Mouse (Mus musculus) heart, embryonic 14.5 days (tissue): ENCODE measurements around the gene Nab2. TPM values are rescaled to one million over a fixed set of nuclear protein-coding genes. Genes with fewer than 3 reads are reported as not detected.

Experiments used
- ATAC-seq: fragments of 200-750 bp; cut with Nextera tagmentation; 2 replicates; pipeline ENCODE4 v1.8.0; 2017; ENCODE audit warnings: low read depth, moderate TSS enrichment; ENCODE audit not compliant: insufficient number of reproducible peaks, insufficient read depth, low FRiP score
- H3K27ac ChIP-seq, 2 experiments: fragments of 200-500 bp in 1 of 2; fragments of 300-500 bp in 1 of 2; sonication (generic) in 1 of 2; replicated peaks in 1 of 2; 2 replicates each; pipeline ENCODE4 v1.5.1; 2012 to 2014; ENCODE audit warnings: low read depth in 2 of 2, low read length in 2 of 2, control low read depth in 1 of 2, mild to moderate bottlenecking in 1 of 2, mixed read lengths in 1 of 2; ENCODE audit not compliant: control insufficient read depth in 1 of 2, insufficient read depth in 1 of 2
- H3K27me3 ChIP-seq: fragments of 300-500 bp; sonication (generic); 2 replicates; pipeline ENCODE4 v1.6.1; 2014; ENCODE audit warnings: mild to moderate bottlenecking, low read length, control low read depth; ENCODE audit not compliant: control insufficient read depth, insufficient read depth
- H3K36me3 ChIP-seq: fragments of 300-500 bp; sonication (generic); 2 replicates; pipeline ENCODE4 v1.6.1; 2014; ENCODE audit warnings: mild to moderate bottlenecking, control low read depth, low read length, mixed read lengths; ENCODE audit not compliant: control insufficient read depth, insufficient read depth
- H3K4me1 ChIP-seq, 2 experiments: fragments of 200-500 bp in 1 of 2; fragments of 300-500 bp in 1 of 2; sonication (generic) in 1 of 2; 2 replicates each; pipeline ENCODE4 v1.6.1; 2012 to 2014; ENCODE audit warnings: low read length in 2 of 2, control low read depth in 1 of 2, mixed read lengths in 1 of 2; ENCODE audit not compliant: control insufficient read depth in 2 of 2, insufficient read depth in 2 of 2
- H3K4me2 ChIP-seq: fragments of 300-500 bp; sonication (generic); 2 replicates; pipeline ENCODE4 v1.6.1; 2014; ENCODE audit warnings: mild to moderate bottlenecking, low read length
- H3K4me3 ChIP-seq, 2 experiments: fragments of 200-500 bp in 1 of 2; fragments of 300-500 bp in 1 of 2; sonication (generic) in 1 of 2; 2 replicates each; pipeline ENCODE4 v1.5.1; 2012 to 2014; ENCODE audit warnings: low read length in 2 of 2, mild to moderate bottlenecking in 2 of 2, control low read depth in 1 of 2, low read depth in 1 of 2, moderate library complexity in 1 of 2; ENCODE audit not compliant: control insufficient read depth in 1 of 2, insufficient read depth in 1 of 2
- H3K9ac ChIP-seq: fragments of 300-500 bp; sonication (generic); 2 replicates; pipeline ENCODE4 v1.6.1; 2014; ENCODE audit warnings: mild to moderate bottlenecking, low read length
- H3K9me3 ChIP-seq: fragments of 300-500 bp; sonication (generic); 2 replicates; pipeline ENCODE4 v1.6.1; 2016; ENCODE audit warnings: low read length, control low read depth; ENCODE audit not compliant: control insufficient read depth
- WGBS: fragments of 180-500 bp; shearing (Covaris S2); extraction: QIAGEN DNeasy Blood & Tissue Kit; methylation state at CpG from one replicate; pipeline ENCODE4 v1.1.7; 2014; 5-methylcytosine and 5-hydroxymethylcytosine counted together
- polyA plus RNA-seq: library from polyadenylated mRNA; unstranded; fragments of >200 nt; fragmentation: Nextera tagmentation; extraction: Ambion mirVana; gene quantifications from 2 replicates; pipeline ENCODE4 v1.2.1, GENCODE M21; 2014

Nab2 gene
- polyA plus RNA-seq, 1 experiment from 2014 or later, result 9.0 TPM

- Histone ChIP-seq H3K27me3 (no peaks in the 10 kb centered on the region), H3K9me3 (no peaks in the 10 kb centered on the region), H3K4me2 (no peak overlapping the region), H3K4me1 (peaks cover 0 to 7% of the 10 kb centered on the region in 2 experiments; a peak in 1 of 4 replicates), H3K9ac (no peak overlapping the region), H3K36me3 (no peaks in the 10 kb centered on the region), H3K4me3 (no peak overlapping the region), H3K27ac (no peak overlapping the region)
- 85% methylated on average over 1 of the region's 1 CpGs for WGBS
- no peak for ATAC-seq
Measured at GRCm38 (mm10) chr10:127679208-127679607, 10.8 kb upstream of the Nab2 start.

DNA sequence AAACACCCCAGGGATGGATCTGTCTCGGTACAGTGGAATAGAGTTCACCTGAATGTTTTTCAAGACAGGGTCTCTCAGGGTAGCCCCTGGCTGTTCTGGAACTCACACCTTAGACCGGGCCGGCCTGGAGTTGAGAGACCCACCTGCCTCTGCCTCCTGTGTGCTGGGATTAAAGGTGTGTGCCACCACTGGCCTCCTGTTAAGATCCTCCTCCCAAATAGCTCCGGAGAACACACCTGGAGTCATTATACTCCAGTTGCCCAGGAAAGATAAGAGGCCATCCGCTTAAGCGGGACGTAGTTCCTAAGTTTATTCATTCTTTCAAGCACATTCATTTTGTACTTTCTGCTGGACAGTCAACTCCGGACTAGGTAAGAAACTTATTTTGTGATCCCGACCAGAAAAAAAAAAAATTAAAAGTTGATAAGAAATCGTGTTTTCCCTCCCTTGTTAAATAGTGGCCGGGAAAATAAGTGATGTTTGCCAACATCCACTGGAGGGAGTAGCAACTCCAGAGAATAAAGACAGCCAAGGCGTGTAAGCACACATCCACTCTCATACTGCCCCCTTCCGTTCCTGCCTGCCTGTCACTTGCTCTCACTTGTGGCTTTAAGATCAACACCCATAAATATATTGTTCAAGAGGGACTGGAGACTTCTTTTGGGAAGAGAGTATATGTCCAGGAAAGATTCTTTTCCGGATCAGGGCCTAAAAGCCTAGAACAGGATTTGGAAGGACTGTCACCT lies 9.4 kb upstream of the Nab2 start:
- 7% methylated on average over 14 of the region's 14 CpGs for WGBS
- no peaks in the 10 kb centered on the region for H3K36me3 ChIP-seq
- peak overlapping the region; percentile 76 for H3K4me2 ChIP-seq
- peaks cover 0 to 7% of the 10 kb centered on the region in 2 experiments; a peak in 1 of 4 replicates for H3K4me1 ChIP-seq
- peak overlapping the region; percentile 70 to 78 for H3K4me3 ChIP-seq
- H3K27ac ChIP-seq, result no peak overlapping the region
- no peaks in the 10 kb centered on the region for H3K9me3 ChIP-seq
- H3K9ac ChIP-seq, result peak overlapping the region; percentile 77
- no peak for ATAC-seq
- no peaks in the 10 kb centered on the region for H3K27me3 ChIP-seq

DNA sequence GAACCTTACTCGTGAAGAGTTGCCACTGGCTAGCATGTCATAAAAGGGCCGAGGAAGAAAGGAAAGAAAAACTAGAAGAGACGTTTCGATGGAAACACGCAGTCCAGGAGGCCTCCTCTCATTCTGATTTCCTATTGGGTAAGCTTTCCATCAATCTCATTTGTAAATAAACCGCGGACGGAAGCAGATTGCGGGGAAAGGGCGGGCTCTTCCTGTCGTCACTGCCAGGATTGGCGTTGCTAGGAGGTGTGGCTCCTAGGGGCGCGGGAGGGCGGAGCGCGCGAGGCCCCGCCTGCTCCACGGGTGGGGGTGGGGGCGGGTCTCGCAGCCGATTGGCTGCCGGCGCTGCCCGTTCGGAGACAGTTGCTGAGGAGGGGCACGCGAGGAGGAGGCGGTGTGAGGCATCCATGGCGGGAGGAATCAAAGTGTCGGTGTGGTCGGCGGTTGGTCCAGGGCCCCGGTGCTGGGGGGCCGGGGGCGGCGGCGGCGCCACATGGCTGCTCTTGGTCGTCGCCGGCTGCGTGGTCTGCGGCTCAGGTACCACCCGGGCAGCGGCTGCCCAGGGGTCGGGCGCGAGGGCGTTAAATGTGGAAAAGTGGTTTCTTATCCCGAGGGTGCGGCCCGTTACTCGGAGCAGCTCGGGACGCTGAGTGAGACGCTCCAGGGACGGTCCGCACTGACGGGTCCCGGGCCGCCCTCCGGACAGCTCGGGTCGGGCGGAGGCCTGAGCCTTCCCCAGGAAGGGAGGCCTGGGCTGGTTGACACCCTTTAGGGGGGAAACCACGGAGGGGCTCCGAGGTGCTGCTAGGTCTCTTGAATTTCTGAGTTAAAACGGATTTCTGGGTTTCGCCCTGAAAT lies 8.6 kb upstream of the Nab2 start:
- peak overlapping the region; percentile 76 for H3K4me2 ChIP-seq
- peak; percentile 93 for ATAC-seq
- peak overlapping the region; percentile 58 to 66; a peak in 3 of 4 replicates for H3K27ac ChIP-seq
- H3K4me1 ChIP-seq, result peaks cover 0 to 7% of the 10 kb centered on the region in 2 experiments; a peak in 1 of 4 replicates
- peak overlapping the region; percentile 70 to 78 for H3K4me3 ChIP-seq
- under 1% methylated on average over 69 of the region's 71 CpGs for WGBS
- no peaks in the 10 kb centered on the region for H3K27me3 ChIP-seq
- H3K9ac ChIP-seq, result peak overlapping the region; percentile 77
- no peaks in the 10 kb centered on the region for H3K9me3 ChIP-seq
- H3K36me3 ChIP-seq, result no peaks in the 10 kb centered on the region

GRCm38 (mm10) chr10:127675859-127676398 lies 7.6 kb upstream of the Nab2 start:
- Histone ChIP-seq H3K4me3 (peak overlapping the region; percentile 44 to 78; a peak in 3 of 4 replicates), H3K9me3 (no peaks in the 10 kb centered on the region), H3K36me3 (no peaks in the 10 kb centered on the region), H3K27me3 (no peaks in the 10 kb centered on the region), H3K4me1 (peaks cover 0 to 7% of the 10 kb centered on the region in 2 experiments; a peak in 1 of 4 replicates), H3K27ac (peak overlapping the region in 1 of 2 experiments; percentile 51; a peak in 1 of 4 replicates), H3K9ac (peak overlapping the region; percentile 65), H3K4me2 (peak overlapping the region; percentile 76)
- no peak for ATAC-seq
- 45% methylated on average over 5 of the region's 5 CpGs for WGBS

DNA sequence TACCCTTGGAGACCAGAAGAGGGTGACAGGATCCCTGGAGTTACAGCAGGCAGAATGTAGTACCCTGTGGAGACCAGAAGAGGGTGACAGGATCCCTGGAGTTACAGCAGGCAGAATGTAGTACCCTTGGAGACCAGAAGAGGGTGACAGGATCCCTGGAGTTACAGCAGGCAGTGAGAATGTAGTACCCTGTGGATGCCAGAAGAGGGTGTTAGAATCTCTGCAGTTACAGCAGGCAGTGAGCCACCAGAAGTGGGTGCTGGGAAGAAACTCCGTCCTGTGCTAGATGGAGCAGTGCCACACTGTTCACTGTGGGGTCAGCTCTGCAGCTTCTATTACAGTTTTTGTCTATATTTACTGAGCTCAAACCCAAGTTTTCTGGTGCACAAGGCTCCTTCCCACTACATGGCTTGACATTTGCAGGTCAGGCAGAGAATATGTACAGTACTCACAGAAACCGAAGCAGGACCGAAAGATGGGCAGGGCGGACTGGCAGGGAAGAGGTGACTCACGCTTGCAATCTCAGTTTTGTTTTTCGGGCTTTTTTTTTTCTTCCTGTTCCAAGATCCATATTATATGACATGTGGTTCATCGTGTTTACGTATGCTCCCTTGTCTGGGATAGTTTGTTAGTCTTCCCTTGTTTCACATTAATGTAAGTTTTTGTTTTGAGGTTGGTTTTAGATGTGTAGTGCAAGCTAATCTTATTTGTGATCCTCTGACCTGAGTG lies 6.6 kb upstream of the Nab2 start:
- Histone ChIP-seq H3K27ac (peak overlapping the region in 1 of 2 experiments; percentile 46; a peak in 1 of 4 replicates), H3K9ac (no peak overlapping the region), H3K27me3 (no peaks in the 10 kb centered on the region), H3K9me3 (no peaks in the 10 kb centered on the region), H3K4me2 (0 out of 2 replicates have a peak overlapping the region, but pooled peaks have one; percentile 1), H3K36me3 (no peaks in the 10 kb centered on the region), H3K4me1 (peaks cover 0 to 7% of the 10 kb centered on the region in 2 experiments; a peak in 1 of 4 replicates), H3K4me3 (no peak overlapping the region)
- ATAC-seq, result no peak
- WGBS, result 71% methylated on average over 8 of the region's 8 CpGs

GRCm38 (mm10) chr10:127674046-127674655 lies 5.8 kb upstream of the Nab2 start:
- Histone ChIP-seq H3K4me1 (peaks cover 6 to 11% of the 10 kb centered on the region in 2 experiments), H3K36me3 (no peaks in the 10 kb centered on the region), H3K27me3 (no peaks in the 10 kb centered on the region), H3K4me2 (no peak overlapping the region), H3K9ac (no peak overlapping the region), H3K4me3 (no peak overlapping the region), H3K27ac (no peak overlapping the region), H3K9me3 (no peaks in the 10 kb centered on the region)
- 80% methylated on average over 6 of the region's 6 CpGs for WGBS
- no peak for ATAC-seq
